Mouse (Mus musculus) embryo, embryonic 11.5 days (tissue): ENCODE results near the gene Hoxd10.

Experiments used
- DNase-seq: peaks from one replicate; pipeline ENCODE4 v3.0.0-alpha.2; 2012; ENCODE audit warnings: low read depth, low spot score

Gene Hoxd10

DNA sequence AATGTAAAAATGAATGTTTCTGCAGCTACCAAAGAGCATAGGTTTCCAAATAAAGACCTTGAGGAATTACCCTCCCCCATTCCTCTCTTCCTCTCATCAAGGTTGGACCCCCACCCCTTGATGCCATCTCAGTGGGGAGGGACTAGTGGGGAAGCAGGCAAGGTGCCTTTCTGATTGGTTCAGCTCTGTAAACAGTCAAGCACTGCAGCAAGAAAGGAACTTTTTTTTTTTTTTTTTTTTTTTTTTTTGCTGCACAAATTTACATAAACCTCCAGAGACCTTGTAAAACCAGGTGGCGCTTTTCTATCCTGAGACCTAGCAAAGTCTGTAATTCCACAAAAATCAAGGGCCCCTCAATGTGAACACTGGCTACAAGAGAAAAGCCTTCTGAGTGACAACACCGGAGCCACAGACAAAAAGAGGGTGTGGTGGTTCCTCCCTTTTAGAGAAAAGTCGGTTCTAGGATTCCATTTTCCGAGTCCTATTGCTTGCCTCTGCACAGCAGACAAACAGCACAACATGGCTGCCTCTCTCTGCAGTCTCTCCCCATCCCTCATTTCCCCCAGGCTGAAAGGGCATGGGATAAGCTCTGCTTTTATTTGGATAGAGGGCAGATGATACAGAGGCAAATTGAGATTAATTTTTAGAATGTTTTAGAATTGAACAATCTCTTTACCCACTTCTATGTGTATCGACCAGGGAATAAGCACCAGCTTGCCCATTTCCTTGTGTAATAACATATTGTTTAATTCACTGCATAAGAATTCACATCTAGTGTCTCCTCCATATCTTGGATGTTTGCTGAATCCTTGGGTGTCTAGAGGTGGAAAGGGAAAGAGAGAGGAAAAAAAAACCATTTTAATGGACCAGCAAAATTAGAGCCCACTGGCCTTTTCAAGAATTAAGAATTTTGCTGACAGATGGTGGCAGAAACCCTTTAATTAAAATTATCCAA, 18.0 kb downstream of the Hoxd10 start:
- no peak for DNase-seq

DNA sequence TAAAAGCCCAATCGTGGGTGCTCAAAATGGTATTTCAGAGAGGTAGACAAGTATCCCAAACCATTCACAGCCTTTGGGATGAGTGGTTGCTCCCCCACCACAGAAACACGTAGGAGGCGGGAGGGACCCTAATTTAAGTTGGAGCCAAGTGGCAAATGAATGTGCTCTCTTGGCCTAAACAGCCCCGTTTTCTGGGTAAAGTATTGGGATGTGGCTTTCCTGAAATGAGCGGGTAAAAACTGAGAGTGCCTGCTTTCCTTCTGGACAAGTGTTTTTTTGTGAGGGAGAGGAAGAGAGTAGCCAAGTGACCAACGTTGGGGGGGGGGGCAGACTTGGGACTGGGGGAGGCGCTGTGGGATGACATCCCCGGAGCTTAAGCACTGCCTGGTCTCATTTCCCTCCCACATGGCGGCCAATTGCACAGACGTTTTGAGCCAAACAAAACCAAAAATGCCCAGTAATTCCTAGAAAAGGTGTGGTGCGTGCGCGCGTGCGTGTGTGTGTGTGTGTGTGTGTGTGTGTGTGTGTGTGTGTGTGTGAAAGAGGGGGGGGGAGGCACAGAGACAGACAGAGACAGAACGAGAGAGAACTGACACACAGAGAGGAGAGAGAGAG, 19.3 kb downstream of the Hoxd10 start:
- no peak for DNase-seq

- DNase-seq, result no peak
These were observed 20.2 kb downstream of the Hoxd10 start, which contains the start of the genes Hoxd3 and Hoxd4 for GRCm38 (mm10) chr2:74711721-74712621. Gene Hoxd3 (plus strand): TSS chr2:74711927. Gene Hoxd4 (plus strand): TSS chr2:74711929.

GRCm38 (mm10) chr2:74713239-74714150, 21.8 kb downstream of the Hoxd10 start:
- no peak for DNase-seq

GRCm38 (mm10) chr2:74714156-74714789, 22.5 kb downstream of the Hoxd10 start:
- DNase-seq, result no peak

DNA sequence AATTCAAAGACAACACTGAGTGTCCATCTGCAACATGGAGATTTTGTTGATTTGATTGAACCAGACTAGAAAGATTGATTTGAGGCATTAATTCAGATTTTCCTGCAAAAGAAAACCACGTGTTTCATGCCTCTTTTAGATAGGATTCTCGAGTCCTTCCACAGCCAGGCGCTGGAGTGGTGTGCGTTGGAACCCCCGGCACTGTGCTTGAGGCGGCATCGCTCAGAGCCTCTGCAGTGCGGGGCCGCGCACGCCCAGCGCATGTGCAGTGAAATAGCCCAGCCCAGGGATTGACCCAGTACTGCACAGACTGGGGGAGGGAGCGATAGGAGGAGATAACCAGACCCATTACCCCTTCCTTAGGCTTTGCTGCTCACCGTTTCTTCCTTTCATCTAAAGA, 23.2 kb downstream of the Hoxd10 start:
- DNase-seq, result no peak

GRCm38 (mm10) chr2:74715504-74716241, 23.9 kb downstream of the Hoxd10 start:
- peak; percentile 90 for DNase-seq

DNA sequence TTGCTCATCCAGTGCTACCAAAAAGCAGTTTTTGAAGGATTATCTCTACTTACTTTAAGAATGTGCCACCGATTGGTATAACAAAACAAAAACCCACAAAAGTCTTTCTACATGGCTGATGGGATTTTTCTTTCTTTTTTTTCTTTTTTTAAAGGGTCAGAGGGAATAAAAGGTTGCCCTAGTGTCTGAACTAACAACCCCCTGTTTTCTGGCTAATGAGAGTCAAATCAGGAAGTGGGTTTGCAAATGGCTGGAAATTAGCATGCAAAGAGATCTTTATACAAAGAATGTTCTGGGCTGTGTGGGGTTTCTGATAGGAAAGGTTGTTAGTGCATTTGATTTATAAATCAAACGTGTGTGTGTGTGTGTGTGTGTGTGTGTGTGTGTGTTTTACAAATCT, 28.7 kb downstream of the Hoxd10 start:
- no peak for DNase-seq

GRCm38 (mm10) chr2:74720955-74721491, 29.3 kb downstream of the Hoxd10 start:
- DNase-seq, result no peak

- no peak for DNase-seq
These were observed 30.2 kb downstream of the Hoxd10 start for GRCm38 (mm10) chr2:74721882-74722281.

GRCm38 (mm10) chr2:74722949-74723348, 31.2 kb downstream of the Hoxd10 start:
- no peak for DNase-seq

GRCm38 (mm10) chr2:74724244-74725015, 32.7 kb downstream of the Hoxd10 start:
- no peak for DNase-seq

DNA sequence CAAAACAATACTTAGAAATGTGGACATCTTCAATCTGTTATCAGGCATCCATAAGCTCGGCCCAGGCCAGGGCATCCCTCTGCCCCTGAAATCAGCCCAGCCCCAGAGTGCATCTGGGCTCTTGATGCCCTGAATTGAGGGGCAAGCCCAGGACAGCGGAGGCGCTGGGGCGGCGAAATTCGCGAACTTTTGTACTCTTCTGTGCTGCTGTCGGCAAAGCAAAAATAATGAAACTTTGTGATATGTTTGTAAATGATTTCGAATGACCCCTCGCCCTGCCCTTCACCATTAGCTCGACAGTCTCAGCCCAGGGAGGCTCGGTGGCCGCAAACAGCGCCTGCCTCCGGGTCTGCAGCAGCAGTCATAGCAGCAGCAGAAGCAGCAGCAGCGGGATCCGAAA, 33.4 kb downstream of the Hoxd10 start:
- no peak for DNase-seq

DNA sequence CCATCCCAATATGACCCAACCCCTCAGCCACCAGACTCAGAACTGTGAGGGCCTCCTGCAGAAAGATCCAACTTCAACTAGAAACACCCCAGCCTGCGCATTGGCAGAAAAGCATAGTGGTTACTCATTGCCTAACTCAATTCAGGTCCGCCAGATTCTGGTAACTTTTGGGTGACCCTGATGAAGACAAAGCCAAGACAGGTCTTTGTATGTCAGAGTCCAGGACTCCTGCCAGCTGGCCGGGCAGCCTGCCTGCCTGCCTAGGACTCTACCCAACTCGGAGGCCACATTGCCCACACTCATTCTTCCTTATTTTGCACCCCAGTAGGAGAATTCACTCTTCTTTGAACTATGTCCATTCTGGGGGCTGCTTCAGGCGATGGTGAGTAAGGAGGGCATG, 34.8 kb downstream of the Hoxd10 start, which contains the start of gene Gm28230:
Gene Gm28230, plus strand, starts transcription at position 178 of the 400 bp plus-strand sequence.
- no peak for DNase-seq

DNA sequence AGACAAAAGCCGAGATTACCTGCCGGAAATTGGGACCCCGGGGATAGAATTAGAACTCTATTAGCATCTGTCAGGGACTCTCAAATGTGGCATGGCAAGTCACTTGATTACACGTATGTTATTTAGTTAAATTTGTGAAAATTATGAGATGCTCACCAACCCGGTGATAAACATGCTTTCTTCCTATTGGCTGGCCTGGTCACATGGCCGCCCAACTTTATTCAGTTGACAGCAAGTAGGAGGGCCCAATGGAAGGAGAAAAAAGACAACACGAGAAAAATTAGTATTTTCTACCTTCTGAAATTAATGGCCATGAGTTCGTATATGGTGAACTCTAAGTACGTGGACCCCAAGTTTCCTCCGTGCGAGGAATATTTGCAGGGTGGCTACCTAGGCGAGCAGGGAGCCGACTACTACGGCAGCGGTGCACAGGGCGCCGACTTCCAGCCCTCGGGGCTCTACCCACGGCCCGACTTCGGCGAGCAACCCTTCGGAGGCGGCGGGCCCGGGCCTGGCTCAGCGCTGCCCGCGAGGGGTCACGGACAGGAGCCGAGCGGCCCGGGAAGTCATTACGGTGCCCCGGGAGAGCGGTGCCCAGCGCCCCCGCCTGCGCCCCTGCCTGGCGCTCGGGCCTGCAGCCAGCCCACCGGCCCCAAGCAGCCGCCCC, 35.4 kb downstream of the Hoxd10 start:
- no peak for DNase-seq

- no peak for DNase-seq
These were observed 36.0 kb downstream of the Hoxd10 start for GRCm38 (mm10) chr2:74727640-74728302.

GRCm38 (mm10) chr2:74728303-74728680, 36.6 kb downstream of the Hoxd10 start:
- no peak for DNase-seq
